Comparison of ENCODE assay signal across 11 mouse cellular contexts in genomic region chr4:115708974-115709593, GRCm38 (mm10). TPM values are rescaled to one million over a fixed set of nuclear protein-coding genes. Genes with fewer than 3 reads are reported as not detected.
DNase-seq lines count a peak whose midpoint lies in the region; ATAC-seq and TF ChIP-seq lines count a peak whose summit lies in the region.
"Had no signal": no experiment of that assay in that cellular context is flagged by ENCODE, and none has a peak within 500 bp of the region (broad histone marks: within the 10 kb centered on the region; RNA-seq: fewer than 3 reads in every experiment).

No protein-coding gene starts in this region.

- TF ChIP-seq POLR2A in limb, embryonic 14.5 days (IDR thresholded peaks at IDR 0.05; ENCODE audit: borderline replicate concordance, extremely low read depth, insufficient read depth, insufficient read length): no peak

- H3K36me3 ChIP-seq in C2C12 (ENCODE audit: control insufficient read depth, insufficient read depth): no peaks in the 10 kb centered on the region
- H3K36me3 ChIP-seq in heart, embryonic 16.5 days (ENCODE audit: control insufficient read depth, insufficient read depth): no peaks in the 10 kb centered on the region
- no peaks in the 10 kb centered on the region for H3K36me3 ChIP-seq in limb, embryonic 14.5 days (ENCODE audit: control insufficient read depth, insufficient read depth, low read length)
- H3K36me3 ChIP-seq in forebrain, postnatal 0 days (ENCODE audit: insufficient read depth): no peaks in the 10 kb centered on the region
- H3K36me3 ChIP-seq in midbrain, postnatal 0 days (ENCODE audit: insufficient read depth, low read length): no peaks in the 10 kb centered on the region
- H3K36me3 ChIP-seq: embryonic facial prominence, embryonic 15.5 days; hindbrain, embryonic 15.5 days; limb, embryonic 12.5 days had no signal

- no peak overlapping the region for H3ac ChIP-seq in C2C12 (ENCODE audit: control insufficient read depth, insufficient read length, low read depth)

- no peaks in the 10 kb centered on the region for H3K79me2 ChIP-seq in C2C12 (ENCODE audit: control insufficient read depth, insufficient read depth)

- H3K79me3 ChIP-seq in C2C12 (ENCODE audit: low read depth): no peaks in the 10 kb centered on the region

- TF ChIP-seq CTCF in C2C12 (IDR thresholded peaks at IDR 0.05; ENCODE audit: control insufficient read depth, insufficient read depth, insufficient read length): no peak
- TF ChIP-seq CTCF in forebrain, postnatal 0 days (IDR thresholded peaks at IDR 0.05; ENCODE audit: low read depth): no peak
- TF ChIP-seq CTCF in midbrain, postnatal 0 days (IDR thresholded peaks at IDR 0.05): no peak

- peak; percentile 30 to 65 for DNase-seq in adrenal gland, adult (ENCODE audit: inconsistent age in 2 of 2, low spot score in 1 of 2)
- no peak for DNase-seq in adrenal gland, postnatal 4 days (ENCODE audit: low spot score in 2 of 2)
- peak; percentile 28 for DNase-seq in limb, embryonic 14.5 days (ENCODE audit: low spot score)
- DNase-seq in forebrain, postnatal 0 days: no peak
- no peak for DNase-seq in midbrain, postnatal 0 days (ENCODE audit: low spot score)
- no peak for DNase-seq in retina, postnatal 1 day

- H3K9me3 ChIP-seq in heart, embryonic 16.5 days (replicated peaks; ENCODE audit: control insufficient read depth, low read length): no peaks in the 10 kb centered on the region
- no peaks in the 10 kb centered on the region for H3K9me3 ChIP-seq in limb, embryonic 14.5 days (ENCODE audit: control insufficient read depth, low read length)
- H3K9me3 ChIP-seq in forebrain, postnatal 0 days (ENCODE audit: low read length): no peaks in the 10 kb centered on the region
- H3K9me3 ChIP-seq in midbrain, postnatal 0 days (ENCODE audit: low read length): no peaks in the 10 kb centered on the region
- H3K9me3 ChIP-seq: embryonic facial prominence, embryonic 15.5 days; hindbrain, embryonic 15.5 days; limb, embryonic 12.5 days had no signal

- H3K9ac ChIP-seq in heart, embryonic 16.5 days (ENCODE audit: low read length): no peak overlapping the region
- H3K9ac ChIP-seq in limb, embryonic 14.5 days (ENCODE audit: low read depth, low read length, severe bottlenecking): no peak overlapping the region
- no peak overlapping the region for H3K9ac ChIP-seq in forebrain, postnatal 0 days
- H3K9ac ChIP-seq in midbrain, postnatal 0 days (replicated peaks; ENCODE audit: low read length, poor library complexity, severe bottlenecking): no peak overlapping the region
- H3K9ac ChIP-seq: embryonic facial prominence, embryonic 15.5 days; limb, embryonic 12.5 days had no signal

- H3K4me2 ChIP-seq in heart, embryonic 16.5 days (ENCODE audit: low read depth, low read length): no peak overlapping the region
- H3K4me2 ChIP-seq in limb, embryonic 14.5 days (replicated peaks; ENCODE audit: low read depth, low read length, severe bottlenecking): no peak overlapping the region
- H3K4me2 ChIP-seq in forebrain, postnatal 0 days (ENCODE audit: low read depth): no peak overlapping the region
- H3K4me2 ChIP-seq in midbrain, postnatal 0 days (ENCODE audit: low read depth, low read length, poor library complexity, severe bottlenecking): no peak overlapping the region

- H3K27me3 ChIP-seq in C2C12 (ENCODE audit: control insufficient read depth, insufficient read depth, insufficient read length): no peaks in the 10 kb centered on the region
- H3K27me3 ChIP-seq in heart, embryonic 16.5 days (ENCODE audit: control insufficient read depth, insufficient read depth, low read length): no peaks in the 10 kb centered on the region
- H3K27me3 ChIP-seq in limb, embryonic 14.5 days (ENCODE audit: control insufficient read depth, insufficient read depth, low read length): no peaks in the 10 kb centered on the region
- no peaks in the 10 kb centered on the region for H3K27me3 ChIP-seq in forebrain, postnatal 0 days (ENCODE audit: insufficient read depth, low read length)
- no peaks in the 10 kb centered on the region for H3K27me3 ChIP-seq in midbrain, postnatal 0 days (ENCODE audit: insufficient read depth, low read length)
- H3K27me3 ChIP-seq: embryonic facial prominence, embryonic 15.5 days; hindbrain, embryonic 15.5 days; limb, embryonic 12.5 days had no signal

- peak; percentile 60 for ATAC-seq in heart, embryonic 16.5 days (replicated peaks; ENCODE audit: extremely low read depth, insufficient read depth, low FRiP score)
- ATAC-seq in limb, embryonic 14.5 days (ENCODE audit: low FRiP score, low read depth): no peak
- no peak for ATAC-seq in forebrain, postnatal 0 days
- no peak for ATAC-seq in midbrain, postnatal 0 days (ENCODE audit: low FRiP score)

- H3K4me3 ChIP-seq in C2C12 (ENCODE audit: insufficient read depth, poor library complexity, severe bottlenecking): no peak overlapping the region
- H3K4me3 ChIP-seq in heart, embryonic 16.5 days (ENCODE audit: low read length): no peak overlapping the region
- H3K4me3 ChIP-seq in limb, embryonic 14.5 days (replicated peaks; ENCODE audit: low read length): no peak overlapping the region
- no peak overlapping the region for H3K4me3 ChIP-seq in forebrain, postnatal 0 days (ENCODE audit: low read depth, low read length)
- no peak overlapping the region for H3K4me3 ChIP-seq in midbrain, postnatal 0 days (ENCODE audit: low read depth, low read length)
- H3K4me3 ChIP-seq: embryonic facial prominence, embryonic 15.5 days had no signal

- H3K4me1 ChIP-seq in heart, embryonic 16.5 days (ENCODE audit: control insufficient read depth, insufficient read depth, low read length): no peaks in the 10 kb centered on the region
- H3K4me1 ChIP-seq in limb, embryonic 14.5 days (ENCODE audit: control insufficient read depth, insufficient read depth, low read length): no peaks in the 10 kb centered on the region
- no peaks in the 10 kb centered on the region for H3K4me1 ChIP-seq in forebrain, postnatal 0 days (ENCODE audit: insufficient read depth)
- no peaks in the 10 kb centered on the region for H3K4me1 ChIP-seq in midbrain, postnatal 0 days (ENCODE audit: insufficient read depth, low read length)
- H3K4me1 ChIP-seq: embryonic facial prominence, embryonic 15.5 days had no signal

- 52% methylated on average over 13 of the region's 13 CpGs for WGBS in heart, embryonic 16.5 days
- 32% methylated on average over 13 of the region's 13 CpGs for WGBS in limb, embryonic 14.5 days
- 72% methylated on average over 13 of the region's 13 CpGs for WGBS in forebrain, postnatal 0 days
- 72% methylated on average over 13 of the region's 13 CpGs for WGBS in midbrain, postnatal 0 days

- peak overlapping the region; percentile 11 for H3K27ac ChIP-seq in heart, embryonic 16.5 days (ENCODE audit: low read length)
- no peak overlapping the region for H3K27ac ChIP-seq in limb, embryonic 14.5 days (replicated peaks; ENCODE audit: low read depth, low read length)
- H3K27ac ChIP-seq in forebrain, postnatal 0 days (ENCODE audit: low read depth, low read length): no peak overlapping the region
- H3K27ac ChIP-seq in midbrain, postnatal 0 days (ENCODE audit: low read depth, low read length): no peak overlapping the region
- H3K27ac ChIP-seq: hindbrain, embryonic 15.5 days; limb, embryonic 12.5 days had no signal

TF ChIP-seq in C2C12, 6 proteins besides CTCF, POLR2A, EP300 and RAD21:
- TF ChIP-seq USF1 (IDR thresholded peaks at IDR 0.05; ENCODE audit: low read depth) (peak; percentile 15), MYOG (IDR thresholded peaks at IDR 0.05; ENCODE audit: control insufficient read depth, extremely low read depth, insufficient read length) (no peak)

RNA-seq across cellular contexts. Expression of gene Efcab14, which starts 28.5 kb away (rescaled TPM):
- 10 to 100 TPM; 68.1 to 71.2 TPM for total RNA-seq in adrenal gland, postnatal 4 days (2021)
- polyA plus RNA-seq in C2C12 (2012; fragmentation: generic; extraction: Trizol): 12.6 TPM
- polyA plus RNA-seq in heart, embryonic 16.5 days (2015; fragmentation: Nextera tagmentation; extraction: Ambion mirVana): 23.6 and 25.1 TPM in 2 replicates
- polyA plus RNA-seq in limb, embryonic 14.5 days (2012; rRNA removed): 24.8 and 26.3 TPM in 2 replicates
- 35.2 and 40.2 TPM in 2 replicates for polyA plus RNA-seq in limb, embryonic 14.5 days (2014; fragmentation: Nextera tagmentation; extraction: Ambion mirVana)
- total RNA-seq in forebrain, postnatal 0 days (2014; rRNA removed): 12.0 and 14.9 TPM in 2 replicates
- 9.1 and 14.6 TPM in 2 replicates for polyA plus RNA-seq in forebrain, postnatal 0 days (2015; fragmentation: Nextera tagmentation; extraction: Ambion mirVana)
- total RNA-seq in midbrain, postnatal 0 days (2014; rRNA removed): 16.7 and 17.2 TPM in 2 replicates
- polyA plus RNA-seq in midbrain, postnatal 0 days (2015; fragmentation: Nextera tagmentation; extraction: Ambion mirVana): 13.2 and 16.2 TPM in 2 replicates

Comparison
In these comparisons a context has a peak if more than half of its experiments do, and no peak if none do; other contexts are left out.
1. DNase-seq: peak in adrenal gland, adult (2 of 2) and limb, embryonic 14.5 days (single experiment); none in adrenal gland, postnatal 4 days (0 of 2), forebrain, postnatal 0 days (single experiment), midbrain, postnatal 0 days (single experiment) and retina, postnatal 1 day (single experiment).